Mouse (Mus musculus) c-Kit-positive CD71-negative TER-119-negative erythroid progenitor cells, embryonic 14.5 days (primary cell): ENCODE data around the gene Ubiad1.

Source experiments
- DNase-seq: peaks from one replicate; pipeline ENCODE4 v3.0.0-alpha.2; 2013; ENCODE audit warnings: low read depth

The Ubiad1 gene

DNA sequence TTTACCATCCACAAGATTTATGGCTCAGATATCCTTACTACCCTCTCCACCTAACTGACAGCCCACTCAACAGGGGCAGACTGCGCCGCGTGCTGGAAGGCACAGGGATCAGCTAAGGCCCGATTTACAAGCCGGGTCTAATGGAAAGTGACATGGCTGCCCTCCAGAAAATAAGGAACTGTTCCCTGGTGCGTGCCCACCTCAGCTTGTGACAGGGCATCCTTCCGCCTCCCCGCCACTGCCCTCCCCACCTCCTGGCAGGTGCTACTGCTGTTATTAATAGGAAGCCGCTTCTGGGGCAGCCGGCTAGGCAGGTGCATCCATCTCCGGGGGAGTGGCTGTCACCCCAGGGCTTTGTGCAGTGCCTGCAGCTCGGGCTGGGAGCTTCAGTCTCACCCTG lies 41.2 kb downstream of the Ubiad1 start:
- no peak for DNase-seq

GRCm38 (mm10) chr4:148399437-148400094 lies 45.0 kb downstream of the Ubiad1 start:
- DNase-seq = no peak

DNA sequence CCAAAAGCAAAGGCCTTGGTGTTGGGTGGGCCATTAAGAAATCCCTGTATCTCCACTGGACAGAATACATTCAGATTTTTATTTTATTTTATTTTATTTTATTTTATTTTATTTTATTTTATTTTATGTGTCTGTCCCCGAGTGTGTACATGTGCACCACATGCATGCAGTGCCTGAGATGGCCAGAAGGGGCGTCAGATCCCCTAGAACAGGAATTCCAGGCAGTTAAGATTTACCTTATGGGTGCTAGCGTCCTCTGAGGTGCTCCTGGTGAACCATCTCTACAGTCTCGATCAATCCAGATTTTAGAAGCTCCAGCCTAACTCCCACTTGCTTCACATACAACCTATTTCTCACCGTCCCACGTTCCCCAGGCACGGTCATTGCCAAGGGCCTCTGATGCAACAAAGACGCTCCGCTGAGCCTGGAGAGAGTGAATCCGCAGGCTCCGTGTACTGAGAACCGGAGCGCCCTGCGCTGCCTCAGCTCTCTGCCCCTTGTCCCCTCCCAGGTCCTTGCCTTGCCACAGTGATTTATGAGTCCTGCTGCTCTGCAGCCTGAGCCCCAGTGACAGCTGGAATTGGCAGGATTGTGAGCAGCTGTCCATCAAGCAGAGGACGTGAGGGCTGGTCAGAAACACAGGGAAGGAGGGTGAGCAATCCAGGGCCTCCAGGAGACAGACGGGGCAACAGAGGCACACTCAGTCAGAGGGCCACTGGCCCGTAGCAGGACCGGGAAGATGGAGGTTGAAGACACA lies 46.9 kb downstream of the Ubiad1 start:
- no peak for DNase-seq

DNA sequence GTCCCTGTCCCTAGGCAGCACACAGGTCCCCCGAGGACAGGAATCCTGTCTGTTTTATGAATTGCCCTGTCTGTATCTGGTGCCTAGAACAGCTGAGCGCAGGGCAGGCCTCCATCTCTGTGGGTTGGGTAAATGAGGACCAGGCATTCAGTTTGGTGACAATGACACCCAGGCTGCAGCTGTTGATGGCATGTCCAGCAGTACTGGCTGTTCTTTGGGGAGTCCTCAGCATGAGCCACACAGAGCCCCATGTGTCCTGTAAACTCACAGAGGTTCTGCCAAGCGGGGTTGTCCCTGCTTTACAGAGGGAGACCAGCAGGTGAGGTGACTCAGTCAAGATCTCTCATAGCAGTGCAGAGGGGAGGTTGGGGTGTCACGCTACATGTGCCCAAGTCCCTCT lies 47.5 kb downstream of the Ubiad1 start:
- no peak for DNase-seq

DNA sequence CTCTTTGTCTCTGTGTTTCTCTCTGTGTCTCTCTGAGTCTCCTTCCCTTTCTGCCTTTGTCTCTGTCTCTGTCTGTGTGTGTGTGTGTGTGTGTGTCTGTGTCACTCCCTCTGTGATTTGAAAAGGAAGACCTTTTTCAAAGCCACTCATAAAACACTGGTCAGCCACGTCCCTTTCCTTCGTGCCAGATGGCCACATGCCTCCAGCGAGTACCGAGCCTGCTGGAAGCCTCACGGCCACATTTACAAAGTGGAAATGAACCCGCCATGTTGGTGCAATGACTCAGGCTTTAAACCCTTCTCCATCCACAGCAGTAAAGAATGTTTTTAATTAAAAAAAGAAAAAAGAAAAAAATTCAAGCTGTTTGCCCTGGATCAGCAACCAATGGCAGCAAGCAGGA lies 48.7 kb downstream of the Ubiad1 start:
- no peak for DNase-seq

- DNase-seq = no peak
Measured at GRCm38 (mm10) chr4:148395198-148395597, 49.4 kb downstream of the Ubiad1 start.

- DNase-seq = no peak
Measured at GRCm38 (mm10) chr4:148391714-148392310, 52.8 kb downstream of the Ubiad1 start.

- DNase-seq = no peak
Measured at GRCm38 (mm10) chr4:148389635-148390034, 54.9 kb downstream of the Ubiad1 start.

DNA sequence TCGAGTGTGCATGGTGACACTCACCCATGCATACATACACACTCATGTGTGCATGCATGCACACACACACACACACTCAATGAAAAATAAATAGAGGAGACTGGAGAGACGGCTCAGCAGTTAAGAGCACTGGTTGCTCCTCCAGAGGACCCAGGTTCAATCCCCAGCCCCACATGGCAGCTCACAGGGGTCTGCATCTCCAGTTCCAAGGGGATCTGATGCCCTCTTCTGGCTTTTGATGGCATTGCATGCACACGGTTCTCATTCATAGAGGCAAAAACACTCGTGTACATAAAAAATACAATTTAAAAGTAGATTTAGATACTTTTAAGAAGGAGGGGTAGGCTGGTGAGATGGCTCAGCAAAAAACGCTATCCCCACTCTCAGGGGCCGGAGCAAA lies 55.5 kb downstream of the Ubiad1 start:
- no peak for DNase-seq

DNA sequence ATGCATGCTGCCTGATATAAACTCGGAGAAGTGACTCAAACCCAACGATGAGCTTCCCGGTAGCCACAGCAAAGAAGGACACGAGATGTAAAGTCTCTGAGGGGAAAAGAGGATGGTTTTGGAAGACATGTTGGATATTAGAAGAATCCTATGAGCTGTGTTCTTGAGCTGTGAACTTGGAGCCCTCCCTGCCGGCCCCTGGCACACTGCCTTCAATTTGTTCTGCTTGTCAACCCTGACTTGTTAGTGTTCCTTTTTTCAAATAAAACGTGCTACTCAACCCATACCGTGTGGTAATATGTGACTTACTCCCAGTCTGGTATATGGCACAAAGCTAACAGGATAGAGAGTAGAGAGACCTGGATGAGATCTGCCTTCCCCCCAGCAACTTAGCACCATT lies 59.3 kb downstream of the Ubiad1 start:
- no peak for DNase-seq
